Mouse (Mus musculus) ES-E14 (cell line): ENCODE data around the gene Krt28.

Experiments used
- CHD2 ChIP-seq: IDR thresholded peaks from 2 replicates; pipeline ENCODE4 v1.6.1; 2014; ENCODE audit warnings: mild to moderate bottlenecking, low read depth, low read length, inconsistent platforms
- HCFC1 ChIP-seq: IDR thresholded peaks from 2 replicates; pipeline ENCODE4 v1.6.1; 2012; ENCODE audit warnings: low read length, inconsistent platforms, borderline replicate concordance; ENCODE audit not compliant: insufficient read depth
- MAFK ChIP-seq: IDR thresholded peaks from 2 replicates; pipeline ENCODE4 v1.6.1; 2014; ENCODE audit warnings: mild to moderate bottlenecking, low read depth, low read length, inconsistent platforms; ENCODE audit not compliant: insufficient read depth
- ZC3H11A ChIP-seq: IDR thresholded peaks from 2 replicates; pipeline ENCODE4 v1.6.1; 2012; ENCODE audit warnings: low read depth, mild to moderate bottlenecking, inconsistent platforms, low read length, borderline replicate concordance
- ZNF384 ChIP-seq: IDR thresholded peaks from 2 replicates; pipeline ENCODE4 v1.6.1; 2012; ENCODE audit warnings: low read depth, low read length, inconsistent platforms

DNA sequence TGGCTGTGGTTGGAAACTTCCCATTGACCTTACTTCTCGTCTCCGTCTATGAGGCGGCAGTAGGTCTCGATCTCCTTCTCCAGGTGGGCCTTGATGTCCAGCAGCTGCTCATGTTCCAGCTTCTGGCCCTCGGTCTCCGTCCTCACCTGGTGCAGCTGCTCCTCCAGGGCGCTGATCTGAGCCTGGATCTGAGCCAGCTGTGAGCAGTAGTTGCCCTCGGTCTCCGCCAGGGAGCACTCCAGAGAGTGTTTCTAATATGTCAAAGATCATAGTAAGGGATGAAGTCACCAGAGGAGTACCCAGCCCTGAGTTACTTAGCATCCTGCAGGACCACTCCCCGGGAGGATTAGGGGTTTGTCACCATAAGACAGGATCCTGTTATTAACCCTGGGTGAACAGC lies 7.9 kb downstream of the Krt28 start:
- TF ChIP-seq ZNF384 (no peak), HCFC1 (no peak), ZC3H11A (no peak), MAFK (no peak), CHD2 (no peak)
